Mouse (Mus musculus) left cerebral cortex, adult 2 months (tissue): ENCODE data around the gene Mark3. TPM values are rescaled to one million over a fixed set of nuclear protein-coding genes. Genes with fewer than 3 reads are reported as not detected.

Experiments used
- DNase-seq, 2 experiments: peaks; one replicate each; pipeline ENCODE4 v3.0.0; 2021 to 2022; ENCODE audit warnings: low spot score in 2 of 2, mixed read lengths in 1 of 2; ENCODE audit errors: extremely low spot score in 1 of 2
- H3K27ac ChIP-seq: fragments of 200-600 bp; 2 replicates; pipeline ENCODE4 v1.8.1; 2022
- H3K4me3 ChIP-seq: fragments of 200-600 bp; 2 replicates; pipeline ENCODE4 v1.8.1; 2022
- CTCF ChIP-seq: fragments of 200-600 bp; IDR thresholded peaks from 2 replicates; pipeline ENCODE4 v1.8.1; 2022; ENCODE audit warnings: antibody characterized with exemption, mild to moderate bottlenecking, moderate library complexity
- intact Hi-C: fragments of 180-260 bp; cut with DNase I; formaldehyde crosslinking; loops from one replicate; pipeline ENCODE4 v1.15.1; 2025
- total RNA-seq, 2 experiments: library from RNA; stranded (reverse); gene quantifications; 2 replicates each; pipeline ENCODE4 v1.2.3; 2021

The Mark3 gene
- total RNA-seq, 2 experiments from 2014 or later, result 102 TPM

DNA sequence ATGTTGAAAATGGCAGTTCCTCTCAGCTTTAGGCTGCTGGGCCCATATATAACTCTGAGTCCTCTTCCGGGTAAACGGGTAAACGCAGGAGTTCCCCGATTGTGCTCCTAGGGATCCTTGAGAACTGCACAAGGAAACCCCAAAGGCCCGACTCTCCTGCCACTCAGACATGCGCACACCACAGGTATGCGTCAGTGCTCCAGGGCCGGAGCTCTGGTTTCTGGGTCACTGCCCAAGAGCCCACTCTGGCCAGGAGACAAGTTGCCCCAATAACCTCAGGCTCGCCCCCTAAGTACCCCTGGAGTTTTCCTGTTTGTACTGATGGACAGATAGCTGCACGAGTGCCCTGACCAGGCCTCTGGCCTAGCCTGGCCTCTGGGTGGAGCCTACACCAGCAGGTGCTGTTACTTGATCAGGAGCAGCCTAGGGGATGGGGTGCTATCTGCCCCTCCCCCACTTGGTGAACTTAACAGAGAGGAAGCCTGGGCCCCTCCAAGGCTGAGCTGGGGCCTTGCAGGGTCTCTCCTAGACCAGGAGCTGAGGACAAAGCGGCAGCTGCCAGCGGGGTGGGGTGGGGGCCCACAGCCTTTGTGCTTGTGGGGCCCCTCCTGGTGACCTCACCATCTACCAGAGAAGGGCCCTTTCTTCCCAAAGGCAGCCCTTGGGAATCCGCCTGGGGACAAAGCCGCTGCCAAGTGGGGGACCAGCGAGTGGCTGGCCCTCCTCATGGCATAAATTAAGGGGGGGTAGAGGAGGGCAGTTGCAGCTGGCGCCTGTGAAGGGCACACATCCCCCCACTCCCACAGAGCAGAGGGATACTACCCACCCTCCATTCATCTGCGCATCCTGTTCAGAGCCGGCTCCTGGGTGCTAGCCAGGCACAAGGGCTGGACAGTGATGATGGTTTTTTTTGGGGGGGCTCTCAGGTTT lies 119.3 kb downstream of the Mark3 start:
- no peak for TF ChIP-seq CTCF
- DNase-seq, result peak in 1 of 2 experiments; percentile 77
- intact Hi-C loops, result loop anchor here (1.0 kb wide), 1 partner anchor 21 kb away; the partner anchor contains the start of gene Ckb
- Histone ChIP-seq H3K4me3 (no peak overlapping the region), H3K27ac (peak overlapping the region; percentile 91)

GRCm38 (mm10) chr12:111694271-111694781 lies 120.0 kb downstream of the Mark3 start:
- DNase-seq, result peak in 1 of 2 experiments; percentile 57
- Histone ChIP-seq H3K4me3 (no peak overlapping the region), H3K27ac (peak overlapping the region; percentile 91)
- intact Hi-C loops, result loop anchor here (1.0 kb wide), 1 partner anchor 22 kb away; the partner anchor contains the start of gene Ckb
- TF ChIP-seq CTCF, result no peak

DNA sequence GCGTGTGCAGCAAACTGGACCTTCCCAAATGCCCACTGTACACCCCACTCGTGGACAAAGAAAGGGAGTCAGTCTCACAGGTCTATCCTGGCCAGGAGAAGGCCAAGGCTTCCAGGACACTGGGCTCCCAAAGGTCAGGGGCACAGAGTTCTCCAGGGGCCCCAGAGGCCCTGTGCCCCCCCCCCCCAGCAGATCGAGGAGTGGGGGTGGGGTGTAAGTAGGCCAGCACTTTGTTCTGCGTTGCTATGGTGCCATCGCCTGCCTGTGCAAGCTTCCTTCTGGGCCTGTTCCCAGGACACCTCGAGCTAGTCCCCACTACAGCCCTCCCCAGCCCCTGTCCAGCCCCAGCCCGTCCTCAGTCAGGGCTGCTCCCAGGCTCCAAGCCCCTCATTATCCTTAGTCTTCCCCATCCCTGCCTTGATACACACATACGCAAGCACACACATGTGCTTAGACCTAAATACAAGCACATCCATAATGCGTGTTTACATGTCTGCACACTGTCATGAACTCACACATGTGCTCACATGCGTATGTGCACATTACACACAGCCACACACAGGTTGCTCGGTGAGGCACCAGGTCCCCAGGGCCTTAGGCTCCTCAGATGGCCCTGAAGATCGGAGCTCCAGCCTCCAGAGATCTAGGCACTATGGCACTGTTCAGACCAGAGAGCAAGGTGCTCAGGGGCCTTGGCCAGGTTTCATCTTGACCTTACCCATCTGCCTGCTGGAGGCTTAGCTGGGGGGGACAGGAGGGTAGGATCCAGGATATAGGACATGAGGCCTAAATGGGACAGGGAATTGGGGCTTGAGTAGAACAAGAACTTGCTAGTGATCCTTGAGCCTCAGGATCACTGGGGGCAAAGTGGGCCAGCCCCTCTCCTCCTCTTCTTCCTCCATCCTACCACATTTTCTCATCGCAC lies 120.8 kb downstream of the Mark3 start:
- Histone ChIP-seq H3K27ac (peak overlapping the region; percentile 91), H3K4me3 (no peak overlapping the region)
- peak in 1 of 2 experiments; percentile 61 for DNase-seq
- no peak for TF ChIP-seq CTCF
- intact Hi-C loops, result loop anchor here (1.0 kb wide), 1 partner anchor 23 kb away; the partner anchor contains the start of gene Ckb

DNA sequence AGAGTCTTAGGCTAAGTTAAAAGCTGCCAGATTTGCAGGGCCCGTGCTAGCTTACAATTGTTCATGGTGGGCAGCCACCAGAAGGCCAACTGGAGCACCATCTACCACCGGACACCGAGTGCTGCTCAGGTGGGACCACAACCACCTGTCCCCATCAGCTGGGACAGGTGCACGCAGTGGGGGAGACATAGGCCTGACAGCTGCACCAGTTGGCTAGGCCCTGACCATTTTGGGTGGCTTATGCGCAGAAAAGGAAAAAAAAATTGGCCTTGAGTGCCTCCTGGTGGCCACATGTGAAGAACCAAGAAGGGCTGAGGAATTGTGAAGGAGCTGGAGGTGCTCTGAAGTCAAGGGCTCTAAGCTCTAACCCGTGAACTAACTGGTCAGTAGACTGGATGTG lies 121.9 kb downstream of the Mark3 start:
- intact Hi-C loops, result loop anchor here (1.0 kb wide), 2 partner anchors 28 to 43 kb away; no protein-coding TSS in a partner anchor
- Histone ChIP-seq H3K27ac (peak overlapping the region; percentile 91), H3K4me3 (no peak overlapping the region)
- TF ChIP-seq CTCF, result peak; percentile 79
- DNase-seq, result peak; percentile 76 to 77

DNA sequence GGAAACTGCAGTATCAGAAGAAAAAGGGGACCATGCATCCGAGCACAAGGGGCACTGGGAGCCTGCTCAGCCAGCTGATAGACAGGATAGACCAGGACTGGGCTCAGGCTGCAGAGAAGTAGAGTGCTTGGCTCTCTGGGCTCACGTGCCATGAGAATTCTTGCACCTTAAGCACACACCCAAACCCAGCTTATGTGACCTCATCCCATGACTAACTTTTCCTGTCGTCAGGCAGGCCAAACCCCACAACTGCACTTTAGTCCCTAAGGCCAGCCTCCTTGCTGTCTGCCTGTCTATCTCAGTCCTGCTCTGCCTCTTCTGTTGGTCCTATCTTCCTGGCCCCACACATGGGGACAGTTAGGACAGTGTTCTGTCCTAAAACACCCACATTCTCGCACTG lies 123.4 kb downstream of the Mark3 start:
- no peak for TF ChIP-seq CTCF
- no peak overlapping the region for H3K4me3 ChIP-seq
- intact Hi-C loops, result no loop called here
- peak overlapping the region; percentile 83 for H3K27ac ChIP-seq
- DNase-seq, result no peak

GRCm38 (mm10) chr12:111698346-111698913 lies 124.1 kb downstream of the Mark3 start:
- no peak for DNase-seq
- intact Hi-C loops, result no loop called here
- TF ChIP-seq CTCF, result no peak
- Histone ChIP-seq H3K27ac (peak overlapping the region; percentile 83), H3K4me3 (no peak overlapping the region)

DNA sequence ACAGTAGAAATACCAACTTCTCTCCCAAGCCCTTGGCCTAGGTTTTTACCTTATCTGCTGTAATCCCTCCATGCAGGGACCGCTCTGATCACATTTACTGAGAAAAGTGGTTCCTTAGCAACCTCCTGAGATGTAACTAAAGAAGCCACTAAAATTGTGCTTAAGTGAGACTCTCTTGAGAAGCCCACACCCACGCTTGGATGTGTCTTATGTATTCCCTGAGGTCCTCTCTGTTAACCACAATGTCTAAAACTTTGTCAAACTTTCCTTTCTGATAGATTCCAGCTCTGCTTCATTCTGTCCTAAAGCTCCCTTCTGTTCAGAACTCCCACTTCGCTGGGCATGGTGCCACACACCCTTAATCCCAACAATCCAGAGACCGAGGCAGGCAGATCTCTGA lies 125.2 kb downstream of the Mark3 start:
- Histone ChIP-seq H3K4me3 (no peak overlapping the region), H3K27ac (peak overlapping the region; percentile 83)
- intact Hi-C loops, result no loop called here
- TF ChIP-seq CTCF, result no peak
- no peak for DNase-seq

DNA sequence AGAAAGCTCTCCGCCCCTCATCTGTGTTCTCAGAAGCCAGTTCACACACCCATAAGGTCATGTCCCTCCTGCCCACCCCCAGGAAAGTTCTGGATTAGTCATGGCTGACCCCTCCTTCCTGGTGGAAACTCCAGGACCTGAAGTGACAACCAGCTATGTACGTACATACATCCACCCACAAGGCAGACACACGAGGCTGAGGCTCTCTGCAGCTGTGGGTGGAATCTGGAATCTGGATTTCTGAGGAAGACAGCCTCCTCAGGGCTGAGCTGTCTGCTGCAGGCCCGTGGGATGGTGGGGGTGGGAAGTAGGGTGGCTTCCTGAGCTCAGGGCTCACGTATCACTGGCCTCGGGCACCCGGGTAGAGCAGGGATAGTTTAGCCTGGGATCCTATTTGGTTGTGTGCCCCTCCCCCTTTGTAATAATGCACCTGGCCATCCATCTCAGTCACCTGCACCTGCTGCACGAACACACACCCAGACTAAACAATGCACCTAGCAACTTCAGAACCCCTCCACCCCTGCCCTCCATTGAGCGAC lies 126.7 kb downstream of the Mark3 start:
- H3K4me3 ChIP-seq, result no peak overlapping the region
- peak in 1 of 2 experiments; percentile 60 for DNase-seq
- peak overlapping the region; percentile 82 for H3K27ac ChIP-seq
- intact Hi-C loops, result no loop called here
- no peak for TF ChIP-seq CTCF

DNA sequence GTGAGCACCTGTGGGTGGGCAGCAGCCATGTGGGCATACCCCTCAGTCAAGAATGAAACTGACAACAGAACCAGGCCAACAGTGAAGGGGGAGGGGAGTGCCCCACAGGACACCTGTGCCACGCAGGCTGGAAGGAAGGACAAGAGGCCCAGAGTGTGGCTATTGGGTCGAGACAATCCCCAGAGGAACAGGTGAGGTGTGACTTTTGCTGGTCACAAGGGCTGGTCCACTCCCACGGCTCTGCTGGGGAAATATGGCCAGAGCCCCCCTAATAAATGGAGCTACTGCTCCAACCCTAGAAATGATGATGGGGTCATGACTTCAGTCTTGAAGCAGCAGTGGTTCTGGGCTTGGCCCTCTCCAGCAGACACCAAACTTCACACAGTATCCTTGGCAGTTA lies 129.0 kb downstream of the Mark3 start:
- Histone ChIP-seq H3K4me3 (no peak overlapping the region), H3K27ac (no peak overlapping the region)
- DNase-seq, result no peak
- TF ChIP-seq CTCF, result no peak
- intact Hi-C loops, result no loop called here

DNA sequence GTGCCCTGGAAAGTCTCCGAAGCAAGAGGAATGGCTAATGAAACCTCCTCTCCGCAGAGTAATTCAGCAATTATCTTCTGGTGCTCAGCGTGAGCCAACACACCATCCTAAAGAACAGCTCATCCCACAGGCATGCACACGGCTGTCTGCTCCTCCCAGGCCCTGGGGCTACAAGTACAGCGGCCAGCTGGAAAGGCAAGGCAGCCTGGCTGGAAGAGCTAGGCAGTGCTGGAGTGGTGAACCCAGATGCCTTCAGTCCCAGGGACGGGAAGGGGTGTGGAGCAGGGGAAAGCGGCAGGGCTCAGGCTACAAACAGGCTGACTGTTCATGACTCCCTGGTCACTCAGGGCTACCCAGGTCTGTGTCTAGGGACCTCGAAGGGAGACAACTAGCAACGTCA lies 130.3 kb downstream of the Mark3 start:
- TF ChIP-seq CTCF, result no peak
- Histone ChIP-seq H3K27ac (peak overlapping the region; percentile 73), H3K4me3 (no peak overlapping the region)
- intact Hi-C loops, result no loop called here
- no peak for DNase-seq
